Comparison of ENCODE assay signal across 27 mouse cellular contexts in the genomic region with DNA sequence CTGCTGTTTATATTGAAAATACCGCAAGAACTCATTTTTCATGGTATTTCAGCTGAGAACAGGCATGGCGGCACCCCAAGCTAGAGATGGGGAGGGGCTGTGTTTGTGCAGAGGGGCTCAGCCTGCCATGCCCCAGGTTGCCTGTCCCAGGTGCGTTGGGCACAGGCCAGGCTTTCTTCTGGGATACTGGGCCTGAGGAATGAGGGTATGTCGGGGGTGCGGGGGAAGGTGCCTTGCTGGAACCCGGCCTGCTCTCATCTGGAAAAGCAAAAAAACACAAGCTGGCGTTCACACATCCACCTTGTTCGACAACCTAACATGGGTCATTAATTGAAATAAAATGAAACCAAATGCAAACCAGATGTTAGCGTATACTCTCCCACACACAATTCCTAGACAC.
A peak's percentile ranks its signal among the peaks of the same experiment; 100 is the strongest.
DNase-seq lines count a peak whose midpoint lies in the region; ATAC-seq and TF ChIP-seq lines count a peak whose summit lies in the region.
"Had no signal": no experiment of that assay in that cellular context is flagged by ENCODE, and none has a peak within 500 bp of the region (broad histone marks: within the 10 kb centered on the region; RNA-seq: fewer than 3 reads in every experiment).

No protein-coding gene starts in this region.

- no peak for TF ChIP-seq CTCF in kidney, postnatal 0 days (IDR thresholded peaks at IDR 0.05; ENCODE audit: low read depth)
- no peak for TF ChIP-seq CTCF in left cerebral cortex, adult 2 months (IDR thresholded peaks at IDR 0.05)

- H3K27ac ChIP-seq in kidney, postnatal 0 days, result no peak overlapping the region
- no peak overlapping the region for H3K27ac ChIP-seq in limb, embryonic 14.5 days (replicated peaks; ENCODE audit: low read depth, low read length)
- H3K27ac ChIP-seq in left cerebral cortex, adult 2 months, result no peak overlapping the region
- H3K27ac ChIP-seq: heart, adult 2 months; lung, embryonic 15.5 days; midbrain, embryonic 10.5 days; neural tube, embryonic 13.5 days; stomach, postnatal 0 days had no signal

- no peak for ATAC-seq in kidney, postnatal 0 days (replicated peaks; ENCODE audit: low FRiP score, low read depth)
- peak; percentile 63; the same call in 1 of the 2 replicates for ATAC-seq in limb, embryonic 14.5 days (ENCODE audit: low FRiP score, low read depth)
- ATAC-seq: forebrain, embryonic 16.5 days; hindbrain, embryonic 16.5 days; midbrain, embryonic 16.5 days had no signal

- no peaks in the 10 kb centered on the region for H3K27me3 ChIP-seq in kidney, postnatal 0 days (ENCODE audit: insufficient read depth, low read length)
- H3K27me3 ChIP-seq in limb, embryonic 14.5 days (ENCODE audit: control insufficient read depth, insufficient read depth, low read length), result 0 out of 2 replicates have a peak, but pooled peaks cover 8% of the 10 kb centered on the region
- H3K27me3 ChIP-seq: lung, embryonic 15.5 days; neural tube, embryonic 13.5 days had no signal

- TF ChIP-seq POLR2A in limb, embryonic 14.5 days (IDR thresholded peaks at IDR 0.05; ENCODE audit: borderline replicate concordance, extremely low read depth, insufficient read depth, insufficient read length), result no peak

- intact Hi-C loops in left cerebral cortex, adult 2 months (cut with DNase I), result no loop called here

- H3K4me1 ChIP-seq in kidney, postnatal 0 days (replicated peaks; ENCODE audit: insufficient read depth, low read length), result no peaks in the 10 kb centered on the region
- peaks cover 10% of the 10 kb centered on the region for H3K4me1 ChIP-seq in limb, embryonic 14.5 days (ENCODE audit: control insufficient read depth, insufficient read depth, low read length)
- H3K4me1 ChIP-seq: heart, embryonic 12.5 days; neural tube, embryonic 13.5 days had no signal

- no peak overlapping the region for H3K4me2 ChIP-seq in kidney, postnatal 0 days (ENCODE audit: low read length)
- H3K4me2 ChIP-seq in limb, embryonic 14.5 days (replicated peaks; ENCODE audit: low read depth, low read length, severe bottlenecking), result peak overlapping the region; percentile 10; the same call in 1 of the 2 replicates
- H3K4me2 ChIP-seq: heart, embryonic 12.5 days; liver, embryonic 11.5 days; lung, embryonic 15.5 days; neural tube, embryonic 13.5 days had no signal

- no peak overlapping the region for H3K9ac ChIP-seq in kidney, postnatal 0 days (ENCODE audit: low read depth, low read length)
- H3K9ac ChIP-seq in limb, embryonic 14.5 days (ENCODE audit: low read depth, low read length, severe bottlenecking), result no peak overlapping the region
- H3K9ac ChIP-seq: heart, embryonic 12.5 days; lung, embryonic 15.5 days; neural tube, embryonic 13.5 days had no signal

- H3K4me3 ChIP-seq in kidney, postnatal 0 days (replicated peaks; ENCODE audit: low read depth, low read length), result no peak overlapping the region
- no peak overlapping the region for H3K4me3 ChIP-seq in limb, embryonic 14.5 days (replicated peaks; ENCODE audit: low read length)
- no peak overlapping the region for H3K4me3 ChIP-seq in left cerebral cortex, adult 2 months
- H3K4me3 ChIP-seq: heart, adult 2 months; heart, embryonic 12.5 days; lung, embryonic 15.5 days; midbrain, embryonic 10.5 days; neural tube, embryonic 13.5 days had no signal

- peak; percentile 35 for DNase-seq in embryo, embryonic 11 days
- no peak for DNase-seq in embryo, embryonic 10 days (ENCODE audit: low spot score)
- DNase-seq in kidney, postnatal 0 days (ENCODE audit: low spot score), result peak; percentile 38
- DNase-seq in kidney, adult 9 months, result no peak
- peak; percentile 51 for DNase-seq in forelimb bud, embryonic 11.5 days (ENCODE audit: low read depth, low spot score)
- DNase-seq in limb, embryonic 14.5 days (ENCODE audit: low spot score), result peak; percentile 58
- no peak for DNase-seq in cerebellum, postnatal 14 days
- DNase-seq in left cerebral cortex, adult 2 months (ENCODE audit: extremely low spot score in 1 of 2, low spot score in 2 of 2), result no peak
- DNase-seq: adrenal gland, adult 8-10 months; cerebellum, adult 2 months; cerebellum, postnatal 25 days; heart, adult 2 months; kidney, adult 2 months; retina, postnatal 1 day; right cerebral cortex, postnatal 14 days; thymus, adult 18-20 months; thymus, postnatal 25 days had no signal

- H3K9me3 ChIP-seq in kidney, postnatal 0 days (replicated peaks; ENCODE audit: low read length), result no peaks in the 10 kb centered on the region
- H3K9me3 ChIP-seq in limb, embryonic 14.5 days (ENCODE audit: control insufficient read depth, low read length), result no peaks in the 10 kb centered on the region
- H3K9me3 ChIP-seq: heart, embryonic 12.5 days; lung, embryonic 15.5 days; midbrain, embryonic 10.5 days; neural tube, embryonic 13.5 days had no signal

- no peaks in the 10 kb centered on the region for H3K36me3 ChIP-seq in kidney, postnatal 0 days (ENCODE audit: insufficient read depth, low read length)
- H3K36me3 ChIP-seq in limb, embryonic 14.5 days (ENCODE audit: control insufficient read depth, insufficient read depth, low read length), result no peaks in the 10 kb centered on the region
- H3K36me3 ChIP-seq: G1E; heart, embryonic 12.5 days; lung, embryonic 15.5 days; midbrain, embryonic 10.5 days; neural tube, embryonic 13.5 days had no signal

- 38% methylated on average over 9 of the region's 9 CpGs for WGBS in kidney, postnatal 0 days
- 25% methylated on average over 9 of the region's 9 CpGs for WGBS in limb, embryonic 14.5 days

Comparison
In these comparisons a context has a peak if more than half of its experiments do, and no peak if none do; other contexts are left out.
1. DNase-seq: peak in embryo, embryonic 11 days (single experiment), kidney, postnatal 0 days (single experiment), forelimb bud, embryonic 11.5 days (single experiment) and limb, embryonic 14.5 days (single experiment); none in embryo, embryonic 10 days (single experiment), kidney, adult 9 months (single experiment), cerebellum, postnatal 14 days (0 of 2) and left cerebral cortex, adult 2 months (0 of 2).